Mouse (Mus musculus): ENCODE data around the gene Mtus2. TPM values are rescaled to one million over a fixed set of nuclear protein-coding genes. Genes with fewer than 3 reads are reported as not detected.
A peak's percentile ranks its signal among the peaks of the same experiment; 100 is the strongest.

The Mtus2 gene
- polyA plus RNA-seq, 1 experiment, result 0.80 TPM

- DNase-seq, result peak; percentile 48
- H3K27ac ChIP-seq (ENCODE audit: insufficient read depth, low read depth, low read length), result no peak overlapping the region
- TF ChIP-seq POLR2A (IDR thresholded peaks at IDR 0.05; ENCODE audit: low read depth, low read length) (no peak), CTCF (conservative IDR thresholded peaks at IDR 0.05; ENCODE audit: insufficient read depth, insufficient read length, low read depth, low read length) (no peak)
- H3K27me3 ChIP-seq (replicated peaks; ENCODE audit: control insufficient read depth, insufficient read depth, low read length), result no peaks in the 10 kb centered on the region; the same call in 1 of the 2 replicates
- H3K36me3 ChIP-seq (ENCODE audit: control insufficient read depth, insufficient read depth, low read length), result no peaks in the 10 kb centered on the region
- WGBS, result under 1% methylated on average over 42 of the region's 42 CpGs
- H3K4me1 ChIP-seq (ENCODE audit: control insufficient read depth, insufficient read depth, low read length), result no peaks in the 10 kb centered on the region
- H3K4me3 ChIP-seq (ENCODE audit: insufficient read depth, low read depth, low read length), result peak overlapping the region; percentile 28; the same call in 1 of the 2 replicates
These were observed 612 bp downstream of the Mtus2 start for GRCm38 (mm10) chr5:147957592-147958271.

- H3K27ac ChIP-seq (ENCODE audit: insufficient read depth, low read depth, low read length), result no peak overlapping the region
- no peak for TF ChIP-seq CTCF (conservative IDR thresholded peaks at IDR 0.05; ENCODE audit: insufficient read depth, insufficient read length, low read depth, low read length)
- no peak for TF ChIP-seq POLR2A (IDR thresholded peaks at IDR 0.05; ENCODE audit: low read depth, low read length)
- 38% methylated on average over 13 of the region's 13 CpGs for WGBS
- H3K27me3 ChIP-seq (replicated peaks; ENCODE audit: control insufficient read depth, insufficient read depth, low read length), result no peaks in the 10 kb centered on the region; the same call in 1 of the 2 replicates
- no peaks in the 10 kb centered on the region for H3K36me3 ChIP-seq (ENCODE audit: control insufficient read depth, insufficient read depth, low read length)
- H3K4me3 ChIP-seq (ENCODE audit: insufficient read depth, low read depth, low read length), result no peak overlapping the region
- H3K4me1 ChIP-seq (ENCODE audit: control insufficient read depth, insufficient read depth, low read length), result no peaks in the 10 kb centered on the region
- DNase-seq, result no peak
These were observed 1.4 kb downstream of the Mtus2 start for GRCm38 (mm10) chr5:147958552-147958951.

- no peaks in the 10 kb centered on the region for H3K4me1 ChIP-seq (ENCODE audit: control insufficient read depth, insufficient read depth, low read length)
- no peak overlapping the region for H3K4me3 ChIP-seq (ENCODE audit: insufficient read depth, low read depth, low read length)
- no peaks in the 10 kb centered on the region; the same call in 1 of the 2 replicates for H3K27me3 ChIP-seq (replicated peaks; ENCODE audit: control insufficient read depth, insufficient read depth, low read length)
- no peak overlapping the region for H3K27ac ChIP-seq (ENCODE audit: insufficient read depth, low read depth, low read length)
- no peak for TF ChIP-seq CTCF (conservative IDR thresholded peaks at IDR 0.05; ENCODE audit: insufficient read depth, insufficient read length, low read depth, low read length)
- no peak for TF ChIP-seq POLR2A (IDR thresholded peaks at IDR 0.05; ENCODE audit: low read depth, low read length)
- WGBS, result 23% methylated on average over 5 of the region's 5 CpGs
- DNase-seq, result no peak
- no peaks in the 10 kb centered on the region for H3K36me3 ChIP-seq (ENCODE audit: control insufficient read depth, insufficient read depth, low read length)
These were observed 2.0 kb downstream of the Mtus2 start for GRCm38 (mm10) chr5:147959088-147959487.

- no peaks in the 10 kb centered on the region for H3K36me3 ChIP-seq (ENCODE audit: control insufficient read depth, insufficient read depth, low read length)
- 78% methylated on average over 1 of the region's 1 CpGs for WGBS
- H3K27me3 ChIP-seq (replicated peaks; ENCODE audit: control insufficient read depth, insufficient read depth, low read length), result no peaks in the 10 kb centered on the region; the same call in 1 of the 2 replicates
- no peak overlapping the region for H3K4me3 ChIP-seq (ENCODE audit: insufficient read depth, low read depth, low read length)
- H3K4me1 ChIP-seq (ENCODE audit: control insufficient read depth, insufficient read depth, low read length), result no peaks in the 10 kb centered on the region
- TF ChIP-seq POLR2A (IDR thresholded peaks at IDR 0.05; ENCODE audit: low read depth, low read length) (no peak), CTCF (conservative IDR thresholded peaks at IDR 0.05; ENCODE audit: insufficient read depth, insufficient read length, low read depth, low read length) (0 out of 2 replicates have a peak, but pooled peaks have one; percentile 22)
- no peak for DNase-seq
- H3K27ac ChIP-seq (ENCODE audit: insufficient read depth, low read depth, low read length), result no peak overlapping the region
These were observed 3.7 kb downstream of the Mtus2 start for GRCm38 (mm10) chr5:147960793-147961192.

GRCm38 (mm10) chr5:147963820-147964580 lies 6.9 kb downstream of the Mtus2 start:
- WGBS, result 37% methylated on average over 13 of the region's 13 CpGs
- H3K27ac ChIP-seq (ENCODE audit: insufficient read depth, low read depth, low read length), result no peak overlapping the region

GRCm38 (mm10) chr5:147964776-147965175 lies 7.7 kb downstream of the Mtus2 start:
- 51% methylated on average over 2 of the region's 2 CpGs for WGBS
- Histone ChIP-seq H3K4me3 (ENCODE audit: insufficient read depth, low read depth, low read length) (no peak overlapping the region), H3K27me3 (replicated peaks; ENCODE audit: control insufficient read depth, insufficient read depth, low read length) (no peaks in the 10 kb centered on the region), H3K27ac (ENCODE audit: insufficient read depth, low read depth, low read length) (no peak overlapping the region), H3K4me1 (ENCODE audit: control insufficient read depth, insufficient read depth, low read length) (no peaks in the 10 kb centered on the region), H3K36me3 (ENCODE audit: control insufficient read depth, insufficient read depth, low read length) (no peaks in the 10 kb centered on the region)
- TF ChIP-seq POLR2A (IDR thresholded peaks at IDR 0.05; ENCODE audit: low read depth, low read length), result no peak
- peak; percentile 36 for TF ChIP-seq CTCF (conservative IDR thresholded peaks at IDR 0.05; ENCODE audit: insufficient read depth, insufficient read length, low read depth, low read length)
- no peak for DNase-seq

More at GRCm38 (mm10) chr5:147963820-147964580, 6.9 kb downstream of the Mtus2 start:
- DNase-seq, result no peak
- no peaks in the 10 kb centered on the region for H3K36me3 ChIP-seq (ENCODE audit: control insufficient read depth, insufficient read depth, low read length)
- no peaks in the 10 kb centered on the region for H3K27me3 ChIP-seq (replicated peaks; ENCODE audit: control insufficient read depth, insufficient read depth, low read length)
- TF ChIP-seq POLR2A (IDR thresholded peaks at IDR 0.05; ENCODE audit: low read depth, low read length), result no peak
- TF ChIP-seq CTCF (conservative IDR thresholded peaks at IDR 0.05; ENCODE audit: insufficient read depth, insufficient read length, low read depth, low read length), result no peak
- no peaks in the 10 kb centered on the region for H3K4me1 ChIP-seq (ENCODE audit: control insufficient read depth, insufficient read depth, low read length)
- no peak overlapping the region for H3K4me3 ChIP-seq (ENCODE audit: insufficient read depth, low read depth, low read length)

- DNase-seq, result no peak
- Histone ChIP-seq H3K4me3 (ENCODE audit: insufficient read depth, low read depth, low read length) (no peak overlapping the region), H3K4me1 (ENCODE audit: control insufficient read depth, insufficient read depth, low read length) (no peaks in the 10 kb centered on the region), H3K36me3 (ENCODE audit: control insufficient read depth, insufficient read depth, low read length) (no peaks in the 10 kb centered on the region), H3K27ac (ENCODE audit: insufficient read depth, low read depth, low read length) (no peak overlapping the region), H3K27me3 (replicated peaks; ENCODE audit: control insufficient read depth, insufficient read depth, low read length) (no peaks in the 10 kb centered on the region; the same call in 1 of the 2 replicates)
- TF ChIP-seq CTCF (conservative IDR thresholded peaks at IDR 0.05; ENCODE audit: insufficient read depth, insufficient read length, low read depth, low read length), result no peak
- no peak for TF ChIP-seq POLR2A (IDR thresholded peaks at IDR 0.05; ENCODE audit: low read depth, low read length)
- 79% methylated on average over 7 of the region's 7 CpGs for WGBS
These were observed 9.5 kb downstream of the Mtus2 start for GRCm38 (mm10) chr5:147966646-147967045.
